Mouse (Mus musculus): ENCODE measurements around the gene S100a6.

S100a6 gene

DNA sequence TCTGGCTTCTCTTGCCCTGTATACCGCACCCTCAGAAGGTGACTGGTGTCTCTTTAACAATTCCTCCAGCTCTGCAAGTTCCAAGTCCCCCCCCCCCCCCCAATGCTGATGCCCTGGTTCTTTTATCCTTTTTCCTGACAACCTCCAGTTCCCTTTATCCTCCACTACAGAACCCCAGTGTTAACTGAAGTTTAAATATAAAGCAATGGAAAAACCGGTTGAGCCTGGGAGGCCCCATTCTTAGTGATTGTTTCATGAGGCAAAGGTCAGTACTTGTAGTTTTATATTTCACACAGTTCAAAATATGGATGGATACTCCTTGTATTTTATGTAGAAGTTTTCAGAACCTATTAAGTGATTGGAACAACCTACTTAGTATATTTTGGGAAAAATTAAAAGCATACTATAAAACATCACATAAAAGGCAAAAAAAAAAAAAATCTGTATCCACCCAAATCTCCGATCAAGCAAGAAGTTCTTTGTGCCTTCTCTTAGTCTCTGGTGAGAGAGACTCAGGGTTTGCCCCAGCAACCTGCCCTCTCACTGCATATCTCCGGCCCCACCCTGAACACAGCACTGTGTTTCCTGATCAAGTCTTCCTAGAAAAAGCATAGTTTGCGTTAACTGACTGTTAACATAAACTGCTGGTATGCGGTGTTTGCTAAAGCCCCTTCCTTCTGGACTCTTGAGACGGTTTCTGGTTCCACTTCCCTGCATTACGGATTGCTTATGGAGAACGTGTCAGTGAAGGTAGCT, 13.8 kb downstream of the S100a6 start:
- DNase-seq (ENCODE audit: low spot score in 2 of 2): no peak

GRCm38 (mm10) chr3:90627366-90627765, 14.7 kb downstream of the S100a6 start:
- no peak for DNase-seq (ENCODE audit: low spot score in 2 of 2)

DNA sequence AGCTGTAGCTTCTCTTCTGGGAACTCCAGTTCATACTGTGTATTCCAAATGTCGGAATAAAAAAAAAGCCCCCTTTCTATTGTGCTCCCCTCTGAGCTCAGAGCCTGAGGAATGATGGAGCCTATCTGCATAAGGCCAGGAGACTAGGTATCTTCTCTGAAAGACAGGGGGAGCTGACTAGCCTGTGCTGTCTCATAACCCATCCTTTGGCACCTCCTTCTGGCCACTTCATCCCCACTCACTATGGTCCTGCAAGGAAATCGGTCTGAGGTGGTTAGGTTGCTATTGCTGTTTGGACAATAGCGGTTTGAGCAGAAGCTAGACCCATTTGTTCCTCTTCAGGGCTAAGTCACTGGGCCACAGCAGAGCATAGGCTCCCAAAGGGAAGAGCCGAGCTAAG, 15.1 kb downstream of the S100a6 start:
- DNase-seq (ENCODE audit: low spot score in 2 of 2): no peak

GRCm38 (mm10) chr3:90629298-90629697, 16.6 kb downstream of the S100a6 start:
- DNase-seq (ENCODE audit: low spot score in 2 of 2): no peak

GRCm38 (mm10) chr3:90631984-90632383, 19.3 kb downstream of the S100a6 start:
- no peak for DNase-seq (ENCODE audit: low spot score in 2 of 2)

DNA sequence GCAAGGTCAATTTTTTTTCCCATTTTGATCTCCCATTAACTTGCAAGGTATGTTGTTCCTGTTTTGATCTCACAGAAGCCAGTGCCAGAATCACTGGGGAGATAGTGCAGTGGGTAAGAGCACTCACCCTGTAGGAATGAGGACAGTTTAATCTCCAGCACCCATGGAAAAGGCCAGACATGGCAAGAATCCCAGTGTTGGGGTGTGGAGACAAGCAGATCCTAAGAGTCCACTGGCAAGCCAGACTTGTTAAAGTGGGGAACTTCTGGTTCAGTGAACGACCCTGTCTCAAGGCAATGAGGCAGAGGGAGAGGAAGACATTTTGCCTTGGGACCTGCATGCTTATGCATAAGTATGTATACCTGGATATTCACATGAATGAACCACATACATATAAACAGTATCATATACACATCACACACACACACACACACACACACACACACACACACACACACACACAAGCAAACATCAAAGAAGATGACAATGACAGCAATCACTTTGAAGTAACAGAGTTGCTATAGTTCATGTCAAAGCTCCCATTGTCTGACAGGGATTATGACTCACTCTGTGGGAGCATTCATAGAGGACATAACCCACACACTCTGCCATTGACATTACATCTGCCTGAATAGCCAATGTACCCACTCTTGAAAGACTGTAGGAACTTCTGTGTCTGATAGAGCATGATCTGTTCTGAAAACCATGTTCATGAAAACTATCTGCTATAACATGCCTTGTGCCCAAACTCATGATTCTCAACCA, 26.0 kb downstream of the S100a6 start:
- no peak for DNase-seq (ENCODE audit: low spot score in 2 of 2)

GRCm38 (mm10) chr3:90639511-90640154, 27.0 kb downstream of the S100a6 start:
- DNase-seq (ENCODE audit: low spot score in 2 of 2): no peak

DNA sequence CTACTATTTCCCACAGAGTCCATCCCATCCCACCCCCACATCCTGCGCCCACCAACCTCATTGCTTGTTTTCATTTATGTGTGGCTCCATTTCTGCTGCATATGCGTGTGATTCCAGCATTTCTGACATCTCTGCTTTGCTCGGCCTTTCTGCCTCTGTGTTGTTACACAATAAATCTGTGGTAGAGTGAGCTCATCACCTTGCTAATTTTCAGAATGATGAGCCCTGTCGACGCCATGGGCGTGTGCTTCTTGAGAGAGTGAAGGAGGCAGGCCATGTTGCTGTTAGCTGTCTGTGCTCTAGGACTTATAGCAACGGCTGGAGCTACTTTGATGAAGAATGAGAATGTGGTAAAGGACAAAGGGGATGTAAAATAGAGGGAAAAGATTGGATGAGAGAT, 28.3 kb downstream of the S100a6 start:
- DNase-seq (ENCODE audit: low spot score in 2 of 2): no peak

DNA sequence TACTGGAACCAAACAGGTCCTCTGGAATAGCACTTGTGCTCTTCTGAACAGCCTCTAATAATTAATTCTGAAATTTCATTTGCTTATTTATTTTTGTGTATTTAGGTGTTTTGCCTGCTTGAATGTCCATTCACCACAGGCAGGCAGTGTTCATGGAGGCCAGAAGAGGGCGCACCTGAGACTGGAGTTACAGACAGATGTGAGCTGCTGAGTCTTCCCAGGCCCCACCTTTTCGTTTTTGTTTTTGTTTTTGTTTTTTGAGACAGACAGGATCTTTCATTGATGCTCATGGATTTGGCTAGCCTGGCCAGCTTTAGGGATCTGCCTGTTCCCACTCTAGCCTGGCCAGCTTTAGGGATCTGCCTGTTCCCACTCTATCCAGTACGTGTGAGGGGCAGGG, 31.5 kb downstream of the S100a6 start:
- peak; percentile 46 to 50 for DNase-seq (ENCODE audit: low spot score in 2 of 2)

DNA sequence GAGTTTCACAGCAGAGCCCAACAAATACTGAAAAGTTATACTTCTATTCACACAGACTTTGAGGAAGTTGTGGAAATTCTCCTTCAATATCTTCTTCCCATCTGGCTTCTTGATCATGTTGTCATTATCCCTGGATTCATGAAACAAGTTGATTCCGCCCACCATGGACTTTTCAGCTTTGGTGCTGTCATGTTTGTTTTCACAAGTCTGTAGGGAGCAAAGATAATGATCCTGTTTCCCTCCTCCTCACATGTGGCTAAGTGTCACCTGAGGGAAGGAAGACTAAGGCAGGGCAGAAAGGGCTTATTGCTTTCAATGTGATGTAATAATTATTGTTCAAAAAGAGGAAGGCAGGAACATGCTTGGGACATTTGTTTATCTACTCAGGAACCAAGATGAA, 34.6 kb downstream of the S100a6 start:
- DNase-seq (ENCODE audit: low spot score in 2 of 2): no peak

GRCm38 (mm10) chr3:90648981-90649380, 36.3 kb downstream of the S100a6 start:
- peak; percentile 16 to 46 for DNase-seq (ENCODE audit: low spot score in 2 of 2)

DNA sequence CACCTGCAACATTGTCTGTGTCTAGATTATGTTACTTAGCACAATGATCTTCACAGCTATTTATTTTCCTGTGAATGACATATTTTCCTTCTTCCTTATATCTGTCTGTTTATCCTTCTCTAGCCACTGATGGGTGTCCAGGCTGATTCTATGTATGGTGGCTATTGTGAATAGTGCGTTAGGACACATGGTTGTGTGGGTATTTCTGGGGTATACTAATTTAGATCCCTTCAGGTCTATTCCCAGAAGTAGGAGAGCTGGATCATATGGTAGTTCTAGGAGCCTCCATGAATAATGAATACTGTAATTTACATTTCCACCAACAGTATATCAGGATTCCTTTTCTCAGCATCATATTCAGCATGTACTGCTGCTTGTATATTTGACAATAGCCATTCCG, 37.1 kb downstream of the S100a6 start:
- DNase-seq (ENCODE audit: low spot score in 2 of 2): no peak

DNA sequence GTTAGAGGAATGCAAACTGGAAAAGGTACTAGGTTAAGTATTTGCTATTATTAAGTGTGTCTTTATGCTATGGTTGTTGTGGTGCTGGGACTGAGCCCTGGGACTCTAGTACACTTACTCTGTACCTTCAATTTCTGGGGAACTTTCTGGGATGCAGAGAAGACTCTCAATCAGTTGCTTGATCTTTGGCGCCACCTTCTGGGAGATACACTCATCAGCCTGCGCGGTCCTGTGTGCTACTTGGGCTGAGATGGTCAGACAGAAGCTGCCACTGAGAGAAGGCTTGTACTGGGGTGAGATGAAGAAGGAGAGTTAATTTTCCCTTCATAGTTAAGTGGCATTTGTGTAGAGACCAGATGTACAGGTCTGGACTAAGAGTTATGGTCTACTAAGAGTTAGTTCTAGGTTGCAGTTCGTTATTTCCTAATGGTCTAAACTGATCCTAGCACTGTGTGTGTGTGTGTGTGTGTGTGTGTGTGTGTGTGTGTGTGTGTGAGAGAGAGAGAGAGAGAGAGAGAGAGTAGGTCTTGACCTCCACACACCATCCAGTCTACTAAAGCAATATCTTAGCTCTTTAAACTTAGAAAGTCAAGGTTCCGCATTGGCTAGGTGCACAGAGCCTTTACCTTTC, 40.3 kb downstream of the S100a6 start:
- DNase-seq (ENCODE audit: low spot score in 2 of 2): peak; percentile 87 to 93

GRCm38 (mm10) chr3:90653717-90654116, 41.0 kb downstream of the S100a6 start, which contains the start of gene S100a7a:
Gene S100a7a (plus strand): TSS chr3:90654017.
- DNase-seq (ENCODE audit: low spot score in 2 of 2): no peak

DNA sequence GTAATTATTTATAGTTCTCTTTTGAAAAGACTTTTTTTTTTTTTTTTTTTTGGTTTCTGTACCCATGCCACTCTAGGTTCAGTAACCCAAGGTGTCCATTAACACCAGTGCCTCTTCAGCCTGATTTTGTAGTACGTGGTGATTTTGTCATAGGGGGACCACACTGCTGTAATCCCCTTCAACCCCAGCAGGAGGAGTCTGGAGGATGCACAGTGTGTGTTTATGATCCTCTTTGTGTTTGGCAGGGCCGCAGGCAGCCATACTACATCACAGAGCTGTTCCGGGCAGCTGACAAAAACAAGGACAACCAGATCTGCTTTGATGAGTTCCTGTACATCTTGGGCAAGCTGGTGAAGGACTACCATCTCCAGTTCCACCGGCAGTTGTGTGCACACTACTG, 44.7 kb downstream of the S100a6 start:
- no peak for DNase-seq (ENCODE audit: low spot score in 2 of 2)

- DNase-seq (ENCODE audit: low spot score in 2 of 2): no peak
Observed at GRCm38 (mm10) chr3:90659364-90660044, 46.8 kb downstream of the S100a6 start.

DNA sequence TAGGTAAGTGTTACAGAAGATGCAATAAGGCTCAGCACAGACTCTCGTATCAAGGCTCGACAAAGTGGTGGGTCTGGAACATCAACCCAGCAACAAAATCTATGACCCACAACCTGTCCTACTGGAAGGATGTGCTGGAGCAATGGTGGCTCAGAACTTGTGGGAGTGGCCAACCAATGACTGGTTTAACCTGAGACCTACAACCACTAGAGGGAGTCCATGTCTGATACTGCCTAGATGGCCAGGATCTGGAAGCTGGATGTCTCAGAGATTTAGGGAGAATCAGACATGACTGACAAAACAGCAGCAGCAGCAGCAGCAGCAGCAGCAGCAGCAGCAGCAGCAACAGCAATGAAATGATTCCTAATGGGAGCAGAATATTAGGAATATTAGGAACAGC, 51.5 kb downstream of the S100a6 start:
- no peak for DNase-seq (ENCODE audit: low spot score in 2 of 2)

DNA sequence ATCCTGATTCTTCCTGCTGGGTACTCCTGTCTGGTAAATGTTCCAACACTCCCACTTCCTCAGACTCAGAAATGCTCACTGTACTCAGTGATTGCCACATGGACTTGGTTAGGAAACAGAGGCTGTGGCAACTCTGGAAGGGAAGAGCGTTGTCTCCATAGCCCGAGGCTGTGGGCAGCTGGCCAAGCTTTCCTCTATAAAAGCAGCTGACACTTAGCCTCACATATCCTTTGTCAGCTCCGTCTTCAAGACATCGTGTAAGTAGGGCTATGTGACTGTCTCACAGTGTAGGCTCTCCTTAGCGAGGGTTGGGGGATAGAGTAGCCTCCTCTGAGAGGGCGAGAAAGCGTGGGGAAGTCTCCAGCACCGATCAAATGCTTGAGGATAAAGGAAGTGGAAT, 56.2 kb downstream of the S100a6 start, which contains the start of gene S100a8:
TSS of gene S100a8 (plus strand) at position 133 of the 400 bp plus-strand sequence.
- DNase-seq (ENCODE audit: low spot score in 2 of 2): no peak

All from right cerebral cortex, adult 2 months (tissue).